Mouse (Mus musculus) gastrocnemius, postnatal 4 days (tissue): ENCODE data around the gene Gfi1b. TPM values are rescaled to one million over a fixed set of nuclear protein-coding genes. Genes with fewer than 3 reads are reported as not detected.

Source experiments
- DNase-seq, 2 experiments: peaks; one replicate each; pipeline ENCODE4 v3.0.0; 2021 to 2022; ENCODE audit warnings: low spot score in 2 of 2, mixed read lengths in 2 of 2
- long read RNA-seq, 2 experiments: library from polyadenylated mRNA; stranded (forward); transcript quantifications; one replicate each; pipeline ENCODE4 v2.0.0; 2021
- total RNA-seq, 2 experiments: library from RNA; stranded (reverse); gene quantifications; 2 replicates each; pipeline ENCODE4 v1.2.3; 2021

Gene Gfi1b
- total RNA-seq = under 1 TPM in 1 of 2 experiments, not detected in 1; 0.60 TPM
- long read RNA-seq, experiment 1 = 0 reads
- long read RNA-seq, experiment 2, partial matches to known transcripts = 0 of 4 reads
- long read RNA-seq, experiment 2, other reads (novel, unspliced or antisense) = 2 of 4 reads

DNA sequence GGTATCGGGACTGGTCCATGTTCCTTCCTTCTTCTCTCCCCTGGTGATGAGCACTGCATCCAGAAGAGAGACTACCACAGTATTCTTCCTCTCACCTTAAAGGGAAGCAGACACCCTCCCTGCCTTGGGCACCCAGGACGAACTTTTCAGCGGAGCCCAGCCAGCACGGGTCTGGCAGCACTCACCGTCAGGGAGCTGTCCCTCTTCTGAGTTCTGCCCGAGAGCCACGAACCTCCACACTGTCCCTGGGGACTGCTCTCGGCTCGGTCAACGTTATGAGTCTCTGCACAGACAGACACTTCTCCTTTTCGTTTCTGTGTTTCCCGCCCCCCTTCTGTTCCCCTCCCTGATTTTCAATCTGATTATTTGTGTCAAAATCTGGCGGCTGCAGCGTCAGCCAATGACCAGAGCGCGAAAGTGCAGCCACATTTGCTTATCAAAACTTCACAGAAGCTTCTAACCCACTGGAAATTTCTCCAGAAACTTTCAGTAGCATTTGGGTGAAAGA lies at the start of gene Gfi1b:
Gene Gfi1b (minus strand): TSS at position 319 of the 508 bp plus-strand sequence.
- DNase-seq = no peak

GRCm38 (mm10) chr2:28671438-28671837 lies 49.7 kb upstream of the Gfi1b start:
- no peak for DNase-seq

GRCm38 (mm10) chr2:28665818-28666217 lies 44.0 kb upstream of the Gfi1b start:
- no peak for DNase-seq

GRCm38 (mm10) chr2:28662891-28663290 lies 41.1 kb upstream of the Gfi1b start:
- DNase-seq = no peak

DNA sequence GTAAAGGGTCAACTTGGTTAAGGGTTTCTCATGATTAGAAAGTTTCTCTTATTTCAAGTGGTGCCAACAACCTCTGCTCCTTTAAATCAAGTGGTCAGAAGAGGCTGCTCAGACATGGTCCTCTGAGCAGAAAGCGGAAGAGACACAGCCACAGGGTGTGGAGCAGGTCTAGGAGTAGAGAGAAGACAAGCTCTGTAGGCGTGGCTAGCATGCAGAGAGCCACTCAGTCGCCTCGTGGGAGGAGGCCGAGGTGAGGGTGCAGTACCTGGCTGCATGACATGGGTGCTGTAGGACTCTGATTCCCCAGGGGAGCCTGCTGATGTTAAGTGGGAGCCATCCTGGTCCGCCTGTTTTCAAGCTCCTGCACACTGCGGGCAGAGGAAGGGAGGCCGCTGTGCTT lies 34.4 kb upstream of the Gfi1b start:
- DNase-seq = no peak

GRCm38 (mm10) chr2:28654295-28654694 lies 32.5 kb upstream of the Gfi1b start:
- no peak for DNase-seq

DNA sequence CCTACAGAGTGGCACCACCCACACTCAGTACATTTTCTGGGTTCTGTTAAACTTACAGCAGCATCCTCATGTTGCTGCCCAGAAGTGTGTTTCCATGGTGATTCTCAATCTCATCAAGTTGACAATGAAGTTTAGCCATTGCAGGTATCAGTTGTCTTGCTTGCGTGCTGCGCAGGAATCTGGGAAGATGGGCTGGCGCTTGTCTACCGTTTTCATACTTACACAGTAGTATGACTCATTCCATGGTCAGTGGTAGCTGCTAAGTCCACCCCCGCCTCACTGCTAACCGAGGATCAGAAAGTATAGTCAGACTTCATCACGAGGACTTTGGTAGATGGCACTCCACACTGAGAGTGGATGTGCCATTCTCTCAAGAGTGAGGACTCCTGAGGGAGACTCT lies 31.6 kb upstream of the Gfi1b start:
- no peak for DNase-seq

GRCm38 (mm10) chr2:28650526-28650925 lies 28.7 kb upstream of the Gfi1b start:
- peak in 1 of 2 experiments; percentile 13 for DNase-seq

DNA sequence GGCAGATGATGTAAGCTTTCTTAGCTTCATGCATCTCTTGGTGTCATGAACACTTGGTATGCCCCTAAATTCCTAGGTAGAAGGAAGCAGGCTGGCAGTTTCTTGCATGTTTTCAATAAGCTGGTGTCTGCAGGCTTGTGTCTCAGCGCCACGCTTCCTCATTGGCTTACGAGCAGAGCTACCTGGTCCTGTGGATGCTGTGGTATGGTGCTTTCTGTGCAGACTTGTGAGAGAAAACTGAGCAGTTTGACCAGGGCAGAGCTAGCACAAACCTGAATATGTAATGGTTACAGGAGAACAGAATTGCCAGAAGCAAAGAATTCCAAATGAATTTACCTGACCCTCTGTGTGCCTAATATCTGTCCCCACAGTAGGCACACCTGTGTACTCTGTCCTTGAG lies 21.3 kb upstream of the Gfi1b start:
- no peak for DNase-seq

GRCm38 (mm10) chr2:28641435-28641941 lies 19.7 kb upstream of the Gfi1b start:
- DNase-seq = peak in 1 of 2 experiments; percentile 36

- peak; percentile 83 to 96 for DNase-seq
These were observed 19.0 kb upstream of the Gfi1b start, which contains the start of gene Tsc1 for GRCm38 (mm10) chr2:28640461-28641424. Gene Tsc1, plus strand, starts transcription at chr2:28641228.

DNA sequence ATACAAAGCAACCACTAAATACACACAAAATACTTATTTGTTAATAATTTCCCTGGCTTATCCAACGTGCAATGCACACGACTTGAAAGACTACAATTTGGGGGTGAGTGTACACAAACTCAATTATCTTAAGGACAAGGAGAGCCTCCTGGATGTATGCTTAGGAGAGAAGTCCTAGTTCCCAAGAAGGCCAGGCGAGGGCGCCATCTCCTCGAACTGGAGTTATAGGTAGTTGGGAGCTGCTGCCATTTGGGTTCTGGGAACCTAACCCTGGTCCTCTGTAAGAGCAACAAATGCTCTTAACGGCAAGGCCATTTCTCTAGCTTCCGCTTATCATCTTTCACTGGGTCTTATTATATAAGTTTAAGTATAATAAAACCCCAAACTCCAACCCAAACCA lies 18.0 kb upstream of the Gfi1b start:
- DNase-seq = no peak

GRCm38 (mm10) chr2:28638886-28639285 lies 17.1 kb upstream of the Gfi1b start:
- DNase-seq = no peak

- DNase-seq = no peak
These were observed 16.6 kb upstream of the Gfi1b start for GRCm38 (mm10) chr2:28638352-28638751.

DNA sequence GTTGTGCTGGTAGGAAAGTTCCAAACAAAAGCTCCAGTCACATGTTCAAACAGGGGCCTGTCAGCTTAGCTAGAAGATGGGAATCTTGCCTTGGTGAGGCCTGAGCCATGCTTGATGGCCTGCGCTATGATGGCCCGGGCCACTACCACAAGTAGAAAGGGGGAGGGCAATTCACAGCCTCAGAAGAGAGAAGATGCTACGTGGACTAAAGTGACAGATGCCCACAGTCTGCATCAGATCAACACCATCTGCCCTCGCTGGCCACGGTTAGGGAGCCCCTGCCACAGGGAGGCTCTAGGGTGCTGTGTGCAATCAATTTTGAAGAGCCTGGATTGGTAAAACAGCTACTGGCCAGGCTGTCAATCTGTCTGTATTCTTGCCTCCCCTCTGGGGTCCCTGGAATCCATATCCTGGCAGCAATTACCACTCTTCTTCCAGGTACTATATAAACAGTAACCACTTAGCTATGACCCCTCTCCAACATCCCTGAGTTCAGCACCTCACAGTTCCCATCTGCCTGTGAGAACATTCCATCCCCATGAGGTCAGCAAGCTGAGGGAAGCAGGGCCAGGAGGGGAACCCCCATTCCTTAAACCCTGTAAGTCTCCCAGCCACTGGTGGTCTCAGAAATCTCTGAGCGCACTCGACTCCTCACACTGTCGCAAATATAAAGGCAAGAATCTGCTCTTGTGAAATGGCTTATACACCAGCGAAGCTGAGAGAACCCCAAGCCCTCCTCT lies 15.5 kb upstream of the Gfi1b start:
- no peak for DNase-seq

DNA sequence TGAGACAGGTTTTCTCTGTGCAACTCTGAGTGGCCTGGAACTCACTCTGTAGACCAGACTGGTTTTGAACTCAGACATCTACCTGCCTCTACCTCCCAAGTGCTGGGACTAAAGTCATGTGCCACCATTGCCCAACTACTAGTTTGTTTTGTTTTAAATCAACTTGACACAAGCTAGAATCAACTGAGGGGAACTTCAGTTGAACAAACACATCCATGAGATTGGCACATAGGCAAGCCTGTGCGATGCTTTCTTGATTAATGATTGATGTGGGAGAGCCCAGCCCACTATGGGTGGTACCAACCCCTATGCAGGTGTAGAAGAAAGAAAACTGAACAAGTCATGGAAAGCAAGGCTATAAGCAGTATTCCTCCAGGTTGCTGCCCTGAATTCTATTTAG lies 13.4 kb upstream of the Gfi1b start:
- no peak for DNase-seq

DNA sequence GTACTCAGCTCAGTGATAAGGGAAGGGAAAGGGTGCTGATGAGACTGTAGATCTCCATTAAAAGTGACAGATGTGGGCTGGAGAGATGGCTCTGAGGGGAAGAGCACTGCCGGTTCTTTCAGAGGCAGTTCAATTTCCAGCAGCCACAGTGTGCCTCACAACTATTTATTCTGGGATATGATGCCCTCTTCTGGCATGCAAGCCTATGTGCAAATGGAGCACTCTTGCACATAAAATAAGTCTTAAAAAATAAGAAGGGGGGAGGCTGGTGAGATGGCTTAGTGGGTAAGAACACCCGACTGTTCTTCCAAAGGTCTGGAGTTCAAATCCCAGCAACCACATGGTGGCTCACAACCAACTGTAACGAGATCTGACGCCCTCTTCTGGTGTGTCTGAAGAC lies 11.4 kb upstream of the Gfi1b start:
- no peak for DNase-seq

- DNase-seq = no peak
These were observed 10.8 kb upstream of the Gfi1b start for GRCm38 (mm10) chr2:28632626-28633025.

DNA sequence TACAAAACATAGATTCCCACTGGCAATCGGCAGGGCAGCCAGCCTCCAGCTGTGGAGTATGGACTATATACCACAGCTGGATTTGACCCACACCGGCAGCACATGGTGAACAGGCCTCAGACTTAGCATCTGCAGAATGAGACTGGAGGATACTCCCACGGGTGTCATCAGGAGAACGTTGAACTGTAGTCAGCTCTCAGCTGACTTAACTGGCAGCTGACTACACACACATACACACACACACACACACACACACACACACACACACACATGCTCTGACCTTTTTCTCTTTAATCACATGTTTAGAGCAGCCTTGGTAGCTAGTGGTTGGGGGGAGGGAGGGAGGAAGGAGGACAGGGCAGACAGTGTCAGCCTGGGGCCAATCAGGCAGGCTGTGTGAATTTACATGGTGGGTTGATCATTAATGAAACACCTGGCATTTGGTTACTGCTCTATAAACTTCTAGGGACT lies 8.2 kb upstream of the Gfi1b start:
- no peak for DNase-seq

GRCm38 (mm10) chr2:28628053-28628452 lies 6.3 kb upstream of the Gfi1b start:
- DNase-seq = no peak

DNA sequence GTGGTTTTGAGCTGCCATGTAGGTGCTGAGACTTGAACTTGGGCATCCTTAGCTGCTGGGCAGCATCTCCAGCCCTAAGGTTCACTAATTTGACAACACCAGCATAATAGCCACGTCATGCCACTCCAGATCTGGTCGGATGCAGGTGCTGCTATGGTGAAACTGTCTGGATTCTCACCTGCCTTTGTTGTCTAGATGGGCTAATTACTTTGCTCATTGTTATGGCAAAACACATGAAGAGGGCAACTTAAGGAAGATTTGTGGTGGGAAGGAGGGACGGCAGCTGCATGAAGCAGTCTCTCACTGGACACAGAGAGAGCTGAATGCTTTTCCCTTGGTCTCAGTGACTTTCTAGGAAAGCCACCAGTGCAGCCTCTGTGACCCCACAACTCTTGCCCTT lies 4.3 kb upstream of the Gfi1b start:
- DNase-seq = no peak
